Mouse (Mus musculus): ENCODE measurements around the gene Ugt1a5.

GRCm38 (mm10) chr1:88240072-88240471 lies 74.3 kb downstream of the Ugt1a5 start:
- TF ChIP-seq EP300 (IDR thresholded peaks at IDR 0.05; ENCODE audit: low read depth) = no peak
- no peak for TF ChIP-seq CTCF (IDR thresholded peaks at IDR 0.05; ENCODE audit: low read depth)

All from heart, postnatal 0 days (tissue).